9 mouse cellular contexts compared by ENCODE assay signal in the genomic region with DNA sequence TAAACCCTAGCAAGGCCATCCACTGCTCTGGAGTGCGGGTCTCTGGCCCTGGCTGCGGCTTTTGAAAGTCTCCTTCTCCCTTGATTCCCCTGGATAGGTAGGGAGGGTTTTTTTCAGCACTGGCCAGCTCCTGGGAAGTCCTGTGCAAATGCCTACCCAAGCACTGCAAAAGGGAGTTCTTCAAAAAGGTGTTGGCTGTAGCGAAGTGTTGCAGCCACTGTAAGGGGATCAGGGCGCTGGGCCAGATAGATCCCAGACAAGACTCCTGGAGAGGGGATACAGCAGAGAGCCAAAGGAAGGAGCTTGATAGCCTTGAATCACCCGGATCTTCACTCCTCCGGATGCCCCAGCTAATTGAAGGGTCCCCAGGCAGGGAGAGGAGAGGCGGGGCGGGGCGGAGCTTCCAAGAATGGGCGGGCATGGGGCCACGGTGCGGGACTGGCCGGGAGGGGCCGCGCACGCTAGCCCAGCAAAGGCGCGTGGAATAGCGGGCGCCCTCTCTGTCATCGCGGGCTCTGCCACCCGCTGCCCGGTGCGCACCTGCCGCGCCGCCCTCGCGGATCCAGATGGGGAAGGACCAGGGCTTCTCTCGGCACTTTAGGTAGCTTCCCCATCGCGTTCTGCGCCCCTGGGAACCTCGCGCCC. TPM values are rescaled to one million over a fixed set of nuclear protein-coding genes. Genes with fewer than 3 reads are reported as not detected.
DNase-seq lines count a peak whose midpoint lies in the region; ATAC-seq and TF ChIP-seq lines count a peak whose summit lies in the region.
"Had no signal": no experiment of that assay in that cellular context is flagged by ENCODE, and none has a peak within 500 bp of the region (broad histone marks: within the 10 kb centered on the region; RNA-seq: fewer than 3 reads in every experiment).

No protein-coding gene starts in this region.

- H3K27me3 ChIP-seq in heart, embryonic 13.5 days (replicated peaks) = peaks cover 94% of the 10 kb centered on the region
- H3K27me3 ChIP-seq in ES-Bruce4 (ENCODE audit: control insufficient read depth, insufficient read depth, low read length, poor library complexity, severe bottlenecking) = no peaks in the 10 kb centered on the region
- H3K27me3 ChIP-seq in embryonic facial prominence, embryonic 13.5 days = peaks cover 93% of the 10 kb centered on the region
- H3K27me3 ChIP-seq in limb, embryonic 12.5 days = peaks cover 95% of the 10 kb centered on the region

- H3K4me3 ChIP-seq in heart, embryonic 13.5 days = peak overlapping the region; percentile 37
- H3K4me3 ChIP-seq in ES-Bruce4 (ENCODE audit: low read depth, low read length) = peak overlapping the region; percentile 45
- peak overlapping the region; percentile 30 for H3K4me3 ChIP-seq in embryonic facial prominence, embryonic 13.5 days
- peak overlapping the region; percentile 31 for H3K4me3 ChIP-seq in limb, embryonic 12.5 days (replicated peaks)

- no peaks in the 10 kb centered on the region for H3K9me3 ChIP-seq in heart, embryonic 13.5 days
- no peaks in the 10 kb centered on the region for H3K9me3 ChIP-seq in ES-Bruce4 (replicated peaks; ENCODE audit: control insufficient read depth, insufficient read depth, low read length, poor library complexity, severe bottlenecking)
- no peaks in the 10 kb centered on the region for H3K9me3 ChIP-seq in embryonic facial prominence, embryonic 13.5 days
- H3K9me3 ChIP-seq in limb, embryonic 12.5 days = no peaks in the 10 kb centered on the region

- H3K36me3 ChIP-seq in heart, embryonic 13.5 days = no peaks in the 10 kb centered on the region
- H3K36me3 ChIP-seq in ES-Bruce4 (ENCODE audit: control insufficient read depth, insufficient read depth, low read length, poor library complexity, severe bottlenecking) = no peaks in the 10 kb centered on the region
- no peaks in the 10 kb centered on the region for H3K36me3 ChIP-seq in embryonic facial prominence, embryonic 13.5 days
- H3K36me3 ChIP-seq in limb, embryonic 12.5 days = no peaks in the 10 kb centered on the region

- H3K9ac ChIP-seq in heart, embryonic 13.5 days = no peak overlapping the region
- H3K9ac ChIP-seq in ES-Bruce4 (ENCODE audit: low read depth, poor library complexity, severe bottlenecking) = peak overlapping the region; percentile 32; the same call in 1 of the 2 replicates
- no peak overlapping the region for H3K9ac ChIP-seq in embryonic facial prominence, embryonic 13.5 days
- peak overlapping the region; percentile 37; the same call in 1 of the 2 replicates for H3K9ac ChIP-seq in limb, embryonic 12.5 days (replicated peaks)

- intact Hi-C loops in heart, postnatal 36 days (cut with DNase I) = no loop called here

- no peak for TF ChIP-seq POLR2A in ES-Bruce4 (IDR thresholded peaks at IDR 0.05; ENCODE audit: insufficient read depth, low read length)

- H3K4me1 ChIP-seq in heart, embryonic 13.5 days = peaks cover 14% of the 10 kb centered on the region
- H3K4me1 ChIP-seq in ES-Bruce4 (ENCODE audit: control insufficient read depth, insufficient read depth, low read length) = no peaks in the 10 kb centered on the region
- peaks cover 12% of the 10 kb centered on the region for H3K4me1 ChIP-seq in embryonic facial prominence, embryonic 13.5 days
- peaks cover 9% of the 10 kb centered on the region for H3K4me1 ChIP-seq in limb, embryonic 12.5 days (replicated peaks)

- peak overlapping the region; percentile 61 for H3K4me2 ChIP-seq in heart, embryonic 13.5 days
- peak overlapping the region; percentile 56 for H3K4me2 ChIP-seq in embryonic facial prominence, embryonic 13.5 days
- peak overlapping the region; percentile 48 for H3K4me2 ChIP-seq in limb, embryonic 12.5 days

- no peak for ATAC-seq in heart, embryonic 13.5 days (ENCODE audit: extremely low read depth, insufficient number of reproducible peaks, low FRiP score, low TSS enrichment)
- ATAC-seq in embryonic facial prominence, embryonic 13.5 days (ENCODE audit: insufficient number of reproducible peaks, insufficient read depth, low FRiP score, low TSS enrichment, low read depth) = no peak
- ATAC-seq in limb, embryonic 12.5 days (ENCODE audit: insufficient number of reproducible peaks, insufficient read depth, low FRiP score, low TSS enrichment, low read depth) = no peak

- TF ChIP-seq EP300 in ES-Bruce4 (IDR thresholded peaks at IDR 0.05; ENCODE audit: insufficient read depth, low read depth, low read length) = no peak

- TF ChIP-seq CTCF in ES-Bruce4 (IDR thresholded peaks at IDR 0.05; ENCODE audit: low read depth, low read length) = no peak

- DNase-seq in heart, postnatal 36 days = no peak
- DNase-seq in yolk sac, embryonic 10.5 days (ENCODE audit: low spot score) = no peak
- DNase-seq in gastrocnemius, postnatal 10 days = no peak
- no peak for DNase-seq in c-Kit-positive CD71-positive TER-119-positive erythroid progenitor cells, embryonic 14.5 days (ENCODE audit: low spot score)

- H3K27ac ChIP-seq in heart, embryonic 13.5 days (replicated peaks) = no peak overlapping the region
- H3K27ac ChIP-seq in ES-Bruce4 (ENCODE audit: insufficient read depth, low read length) = no peak overlapping the region
- no peak overlapping the region for H3K27ac ChIP-seq in embryonic facial prominence, embryonic 13.5 days
- H3K27ac ChIP-seq in limb, embryonic 12.5 days = no peak overlapping the region

- 2% methylated on average over 35 of the region's 36 CpGs for WGBS in heart, embryonic 13.5 days
- WGBS in embryonic facial prominence, embryonic 13.5 days = 1% methylated on average over 36 of the region's 36 CpGs
- 3% methylated on average over 36 of the region's 36 CpGs for WGBS in limb, embryonic 12.5 days

RNA-seq across cellular contexts. Expression of a gene that starts 12.6 kb away (rescaled TPM):
- 0.14 TPM in 1 of 2 replicates, not detected in the other for polyA plus RNA-seq in heart, embryonic 13.5 days (2015; fragmentation: Nextera tagmentation; extraction: Ambion mirVana)
- not detected for total RNA-seq in heart, postnatal 36 days (2021)
- polyA plus RNA-seq in ES-Bruce4 (2011; ENCODE audit: insufficient read depth, insufficient read length, low read depth, missing spikeins) = 0.38 and 0.57 TPM in 2 replicates
- 0.52 and 1.1 TPM in 2 replicates for polyA plus RNA-seq in embryonic facial prominence, embryonic 13.5 days (2015; fragmentation: Nextera tagmentation; extraction: Ambion mirVana)
- polyA plus RNA-seq in limb, embryonic 12.5 days (2016; fragmentation: Nextera tagmentation; extraction: Ambion mirVana) = 0.64 and 0.65 TPM in 2 replicates
- total RNA-seq in gastrocnemius, postnatal 10 days (2021) = under 1 TPM; 0.05 to 0.11 TPM
- total RNA-seq: neutrophil, adult 5-6 weeks had no signal

RNA-seq across cellular contexts. Expression of a gene that starts 33.9 kb away (rescaled TPM):
- 250 and 258 TPM in 2 replicates for polyA plus RNA-seq in heart, embryonic 13.5 days (2015; fragmentation: Nextera tagmentation; extraction: Ambion mirVana)
- 10 to 100 TPM; 50.0 to 53.8 TPM for total RNA-seq in heart, postnatal 36 days (2021)
- polyA plus RNA-seq in ES-Bruce4 (2011; ENCODE audit: insufficient read depth, insufficient read length, low read depth, missing spikeins) = 80.1 and 80.4 TPM in 2 replicates
- polyA plus RNA-seq in embryonic facial prominence, embryonic 13.5 days (2015; fragmentation: Nextera tagmentation; extraction: Ambion mirVana) = 355 and 381 TPM in 2 replicates
- 288 and 297 TPM in 2 replicates for polyA plus RNA-seq in limb, embryonic 12.5 days (2016; fragmentation: Nextera tagmentation; extraction: Ambion mirVana)
- total RNA-seq in gastrocnemius, postnatal 10 days (2021) = 100 to 1,000 TPM in 1 of 2 experiments, 10 to 100 TPM in 1; 89.0 to 110 TPM

RNA-seq across cellular contexts. Expression of a gene that starts 40.7 kb away (rescaled TPM):
- polyA plus RNA-seq in heart, embryonic 13.5 days (2015; fragmentation: Nextera tagmentation; extraction: Ambion mirVana) = 50.5 and 57.1 TPM in 2 replicates
- total RNA-seq in heart, postnatal 36 days (2021) = 10 to 100 TPM; 24.0 to 29.4 TPM
- polyA plus RNA-seq in ES-Bruce4 (2011; ENCODE audit: insufficient read depth, insufficient read length, low read depth, missing spikeins) = 27.2 and 28.9 TPM in 2 replicates
- polyA plus RNA-seq in embryonic facial prominence, embryonic 13.5 days (2015; fragmentation: Nextera tagmentation; extraction: Ambion mirVana) = 79.9 and 84.5 TPM in 2 replicates
- 77.1 and 87.0 TPM in 2 replicates for polyA plus RNA-seq in limb, embryonic 12.5 days (2016; fragmentation: Nextera tagmentation; extraction: Ambion mirVana)
- 10 to 100 TPM; 35.0 to 37.5 TPM for total RNA-seq in gastrocnemius, postnatal 10 days (2021)

RNA-seq across cellular contexts. Expression of a gene that starts 54.6 kb away (rescaled TPM):
- 22.6 and 22.7 TPM in 2 replicates for polyA plus RNA-seq in heart, embryonic 13.5 days (2015; fragmentation: Nextera tagmentation; extraction: Ambion mirVana)
- 10 to 100 TPM; 15.4 to 15.8 TPM for total RNA-seq in heart, postnatal 36 days (2021)
- 22.3 and 23.8 TPM in 2 replicates for polyA plus RNA-seq in ES-Bruce4 (2011; ENCODE audit: insufficient read depth, insufficient read length, low read depth, missing spikeins)
- polyA plus RNA-seq in embryonic facial prominence, embryonic 13.5 days (2015; fragmentation: Nextera tagmentation; extraction: Ambion mirVana) = 35.6 and 39.9 TPM in 2 replicates
- 53.9 and 56.9 TPM in 2 replicates for polyA plus RNA-seq in limb, embryonic 12.5 days (2016; fragmentation: Nextera tagmentation; extraction: Ambion mirVana)
- total RNA-seq in gastrocnemius, postnatal 10 days (2021) = 10 to 100 TPM; 10.6 to 11.6 TPM

Comparison
In these comparisons a context has a peak if more than half of its experiments do, and no peak if none do; other contexts are left out.
1. H3K9ac ChIP-seq: peak in ES-Bruce4 (single experiment) and limb, embryonic 12.5 days (single experiment); none in heart, embryonic 13.5 days (single experiment) and embryonic facial prominence, embryonic 13.5 days (single experiment).
2. Peak in every context shown above with its lines, with median percentiles within 50 percentile points of each other: H3K4me2 ChIP-seq and H3K4me3 ChIP-seq.